Mouse (Mus musculus): ENCODE measurements around the gene Acvr2b.
A peak's percentile ranks its signal among the peaks of the same experiment; 100 is the strongest.

The Acvr2b gene

GRCm38 (mm10) chr9:119408898-119409664, 7.2 kb downstream of the Acvr2b start:
- no peak for DNase-seq

- DNase-seq, result no peak
These were observed 7.9 kb downstream of the Acvr2b start for GRCm38 (mm10) chr9:119409864-119410263.

- DNase-seq, result no peak
These were observed 16.1 kb downstream of the Acvr2b start for GRCm38 (mm10) chr9:119418025-119418424.

GRCm38 (mm10) chr9:119419852-119420438, 18.0 kb downstream of the Acvr2b start:
- DNase-seq, result peak; percentile 68 to 77

DNA sequence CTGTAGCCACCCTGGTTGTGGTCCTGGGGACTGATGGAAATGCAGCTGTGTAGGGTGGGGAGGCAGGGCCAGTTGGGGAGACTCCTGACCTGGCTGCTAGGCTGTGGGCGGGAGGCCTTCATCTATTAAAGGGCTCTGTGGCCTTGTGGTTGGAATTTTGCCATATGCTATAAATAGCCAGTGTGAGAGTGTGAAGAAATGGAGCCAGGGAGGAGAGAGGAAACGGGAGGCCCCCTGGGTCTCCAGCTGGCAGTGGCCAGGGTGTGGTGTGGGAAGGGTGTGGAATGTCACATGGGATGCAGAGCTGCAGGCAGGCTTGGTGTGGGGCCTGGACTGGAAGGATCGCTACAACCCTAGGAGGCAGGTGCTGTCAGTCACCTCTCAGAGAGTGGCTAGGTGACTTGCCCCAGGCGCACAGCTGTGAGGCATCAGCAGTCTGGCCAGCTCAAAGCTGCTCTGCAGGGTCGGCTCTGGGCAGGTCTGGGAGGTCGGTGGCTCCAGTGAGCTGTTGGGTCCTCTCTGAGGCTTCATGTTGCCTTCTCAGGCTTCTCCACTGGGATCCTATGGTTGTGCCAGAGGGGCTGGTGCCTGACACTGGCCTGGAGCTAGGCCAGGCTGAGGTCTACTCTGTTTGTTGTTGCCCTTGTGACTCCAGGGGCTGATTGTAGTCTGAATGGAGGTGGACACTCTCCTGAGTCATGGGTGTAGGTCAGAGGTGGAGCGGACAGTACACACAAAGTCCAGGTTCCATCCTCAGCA, 23.5 kb downstream of the Acvr2b start:
- DNase-seq, result peak; percentile 56 to 68

- DNase-seq, result peak; percentile 30 to 31
These were observed 24.1 kb downstream of the Acvr2b start for GRCm38 (mm10) chr9:119425976-119426415.

DNA sequence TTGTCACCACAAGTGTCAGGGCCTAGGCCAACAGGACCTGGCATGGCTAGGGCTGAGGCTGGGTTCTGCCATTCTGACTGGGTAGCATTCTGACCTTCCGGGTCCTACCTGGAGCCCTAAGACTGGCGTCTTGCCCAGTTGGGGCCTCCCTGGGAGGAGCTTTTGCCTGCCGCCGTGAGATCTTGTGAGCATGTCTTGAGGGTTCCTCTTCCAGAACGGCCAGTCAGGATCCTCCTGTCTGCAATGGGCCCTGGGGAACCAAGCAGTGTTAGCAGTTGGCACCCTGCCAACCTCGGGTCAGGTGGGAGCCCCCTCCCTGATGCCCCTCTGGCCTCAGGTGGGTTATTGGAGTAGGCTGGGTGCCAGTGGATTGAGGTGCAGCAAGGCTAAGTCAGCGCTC, 24.6 kb downstream of the Acvr2b start:
- no peak for DNase-seq

DNA sequence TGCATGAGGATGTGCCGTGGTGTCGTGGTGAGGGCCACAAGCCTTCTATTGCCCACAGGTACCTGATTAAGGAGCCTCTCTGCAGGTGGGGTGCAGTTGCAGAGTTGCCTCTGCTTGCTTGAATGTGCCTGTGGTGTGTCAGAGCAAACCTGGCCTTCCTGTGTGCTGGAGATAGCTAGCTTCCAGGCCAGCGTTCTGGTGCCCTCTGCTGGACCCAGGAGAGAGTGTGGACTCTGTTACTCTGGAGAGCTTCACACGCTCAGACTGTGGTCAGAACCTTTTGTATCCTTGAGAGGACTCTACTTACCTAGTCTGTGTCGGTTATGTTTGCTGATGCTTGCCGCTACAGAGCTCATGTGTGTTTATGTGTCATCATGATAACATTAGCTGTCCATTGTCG, 28.4 kb downstream of the Acvr2b start:
- DNase-seq, result peak; percentile 87 to 93

- DNase-seq, result no peak
These were observed 33.9 kb downstream of the Acvr2b start for GRCm38 (mm10) chr9:119435855-119436254.

DNA sequence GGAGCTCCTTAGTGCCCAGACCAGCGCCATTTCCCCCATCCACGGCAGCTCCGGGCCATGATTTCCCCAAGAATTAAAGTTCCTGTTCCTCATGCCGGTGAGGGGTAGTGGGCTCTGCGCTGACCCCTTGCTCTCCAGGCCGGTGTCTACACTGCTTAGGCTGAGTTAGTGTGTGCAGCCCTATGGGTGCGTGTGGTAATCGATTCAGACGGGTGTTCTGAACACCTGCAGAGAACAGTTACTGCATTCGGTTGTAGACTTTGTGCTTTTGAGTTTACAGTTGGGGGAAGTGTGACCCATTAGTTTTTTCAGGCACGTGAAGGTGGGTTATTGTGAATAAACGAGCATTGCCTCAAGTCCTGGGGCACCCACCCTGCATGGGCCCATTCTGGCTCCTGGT, 36.1 kb downstream of the Acvr2b start:
- DNase-seq, result no peak

- peak in 1 of 2 experiments; percentile 33 for DNase-seq
These were observed 36.6 kb downstream of the Acvr2b start for GRCm38 (mm10) chr9:119438498-119439000.

- peak; percentile 99 to 100 for DNase-seq
These were observed 43.0 kb downstream of the Acvr2b start, which contains the start of gene Exog for GRCm38 (mm10) chr9:119444738-119445429. Gene Exog, plus strand, starts transcription at chr9:119444943.

DNA sequence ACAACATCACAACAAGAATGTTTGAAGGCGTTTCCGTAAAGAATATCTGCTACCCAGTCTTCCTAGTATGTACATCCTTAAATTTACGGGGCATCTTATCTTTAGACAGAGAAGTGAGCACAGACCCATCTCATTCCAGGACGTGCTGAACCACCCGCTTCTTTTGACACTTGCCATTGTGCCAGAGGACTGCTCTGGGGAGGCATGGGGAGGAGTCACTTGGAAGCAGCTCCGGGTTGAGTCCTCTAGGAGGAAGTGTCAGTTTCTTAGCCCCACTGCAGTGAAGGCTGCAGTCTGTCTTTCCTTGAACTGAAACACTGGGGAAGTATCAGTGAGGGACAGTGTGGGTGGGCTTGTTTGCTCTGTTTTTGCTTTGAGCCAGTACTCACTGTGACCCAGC, 43.8 kb downstream of the Acvr2b start:
- no peak for DNase-seq

DNA sequence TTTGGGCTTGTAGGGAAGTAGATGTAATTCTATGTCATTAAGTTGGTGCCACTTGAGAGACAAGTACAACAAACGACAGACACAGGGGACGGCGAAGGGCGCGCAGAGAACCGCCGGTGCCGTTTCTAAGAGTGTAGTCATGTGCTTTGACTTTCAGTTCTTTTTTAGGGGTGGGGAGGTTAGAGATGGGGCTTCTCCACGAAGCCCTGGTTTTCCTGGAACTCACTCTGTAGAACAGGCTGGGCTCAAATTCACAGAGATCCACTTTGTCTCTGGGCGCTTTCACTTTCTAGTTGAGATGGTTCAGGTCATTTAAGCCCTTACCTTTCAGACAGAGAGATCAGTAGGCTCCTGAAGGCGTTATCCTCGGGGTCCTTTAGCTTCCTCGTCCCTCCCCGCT, 54.0 kb downstream of the Acvr2b start:
- DNase-seq, result no peak

GRCm38 (mm10) chr9:119457122-119457521, 55.2 kb downstream of the Acvr2b start:
- DNase-seq, result no peak

GRCm38 (mm10) chr9:119460410-119460809, 58.5 kb downstream of the Acvr2b start:
- peak; percentile 70 to 82 for DNase-seq

DNA sequence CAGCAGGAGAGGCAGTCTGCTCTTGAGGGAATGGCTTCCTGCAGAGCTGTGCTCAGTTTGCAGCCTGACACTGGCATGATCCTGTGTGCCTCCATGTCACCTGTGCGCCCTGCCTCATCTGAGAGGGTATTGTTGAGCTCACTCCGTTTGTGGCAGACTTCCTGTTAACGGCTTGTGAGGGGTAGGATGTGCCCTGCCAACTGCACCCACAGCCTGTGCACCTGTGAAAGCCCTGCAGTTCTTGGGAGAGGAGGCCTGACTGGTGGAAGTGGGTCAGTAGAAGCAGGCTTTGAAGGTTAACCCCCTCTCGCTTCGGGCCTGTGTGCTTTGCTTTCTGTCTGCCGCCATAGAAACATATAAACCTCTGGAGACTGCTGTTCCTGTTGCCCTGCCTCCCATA, 63.1 kb downstream of the Acvr2b start:
- no peak for DNase-seq

GRCm38 (mm10) chr9:119465595-119465994, 63.7 kb downstream of the Acvr2b start:
- DNase-seq, result peak; percentile 62 to 79

DNA sequence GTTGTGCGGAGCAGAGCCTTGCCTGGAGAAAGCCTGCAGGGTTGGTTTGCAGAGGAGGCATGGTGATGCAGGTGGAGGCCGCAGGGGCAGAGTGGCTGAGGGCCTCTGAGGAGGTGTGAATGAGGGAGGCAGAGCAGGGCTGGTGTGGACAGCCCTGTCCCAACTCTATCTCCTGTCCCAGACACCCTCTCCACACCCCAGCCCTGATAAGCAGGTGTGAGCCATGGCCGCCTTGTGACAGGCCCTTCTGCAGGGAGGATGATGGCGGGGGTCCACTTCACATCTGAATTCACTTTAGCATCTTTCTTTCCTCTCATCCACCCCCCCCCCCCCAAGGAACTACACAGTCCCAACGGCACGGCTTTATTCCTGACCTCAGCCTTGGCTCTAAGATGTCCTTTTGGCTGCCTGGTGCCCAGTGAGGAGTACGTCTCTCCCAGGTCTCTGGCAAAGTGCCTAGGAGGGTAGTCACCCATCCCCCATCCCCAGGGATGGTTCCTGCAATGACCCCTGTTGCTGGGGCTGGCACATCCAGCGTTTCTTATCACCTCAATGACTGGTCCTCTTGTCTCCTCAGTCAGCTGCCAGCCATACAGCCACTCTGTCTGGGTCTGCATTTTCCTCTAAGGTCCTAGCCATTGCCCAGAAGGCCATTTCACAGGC, 67.9 kb downstream of the Acvr2b start:
- DNase-seq, result no peak

GRCm38 (mm10) chr9:119472412-119472918, 70.5 kb downstream of the Acvr2b start:
- DNase-seq, result no peak

- no peak for DNase-seq
These were observed 71.1 kb downstream of the Acvr2b start for GRCm38 (mm10) chr9:119473011-119473410.

GRCm38 (mm10) chr9:119473608-119474164, 71.8 kb downstream of the Acvr2b start:
- no peak for DNase-seq

Data from cerebellum, postnatal 25 days (tissue).